Mouse (Mus musculus): ENCODE results near the gene Ceacam9. TPM values are rescaled to one million over a fixed set of nuclear protein-coding genes. Genes with fewer than 3 reads are reported as not detected.
"Not testable (repeated sequence)": the region's sequence is repeated elsewhere in the genome, so short reads cannot be mapped to it uniquely, and the experiment has no call there.

Gene Ceacam9
- not detected for total RNA-seq (2018; cell fraction: chromatin; rRNA removed)
- total RNA-seq (2018; cell fraction: cytosol; rRNA removed), result not detected
- total RNA-seq (2018; cell fraction: nucleus; rRNA removed), result not detected
- polyA plus RNA-seq (2018), result not detected in 3 replicates

DNA sequence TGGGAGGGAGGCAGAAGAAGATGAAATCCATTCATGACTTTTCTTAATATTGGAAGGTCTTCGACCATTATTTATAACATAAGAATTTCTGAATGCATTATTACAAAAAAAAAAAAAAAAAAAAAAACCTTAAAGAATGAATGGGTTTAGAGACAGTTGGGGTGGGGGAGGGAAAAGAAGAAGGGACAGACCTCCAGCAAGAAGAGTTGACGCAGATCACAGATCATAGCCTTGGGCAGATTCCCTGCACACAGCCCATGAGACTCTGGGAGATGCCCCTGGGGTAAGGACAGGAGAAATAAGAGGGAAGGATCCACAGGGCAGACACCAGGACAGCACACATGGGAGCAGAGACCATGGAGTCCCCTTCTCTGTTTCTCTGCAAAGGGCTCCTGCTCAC lies at the start of gene Ceacam9:
Gene Ceacam9, plus strand, starts transcription at position 301 of the 400 bp plus-strand sequence.
- H3K27ac ChIP-seq, result no peak within 1 kb of the TSS
- WGBS (ENCODE audit: missing documents), result 77% methylated on average over 2 of the region's 2 CpGs

DNA sequence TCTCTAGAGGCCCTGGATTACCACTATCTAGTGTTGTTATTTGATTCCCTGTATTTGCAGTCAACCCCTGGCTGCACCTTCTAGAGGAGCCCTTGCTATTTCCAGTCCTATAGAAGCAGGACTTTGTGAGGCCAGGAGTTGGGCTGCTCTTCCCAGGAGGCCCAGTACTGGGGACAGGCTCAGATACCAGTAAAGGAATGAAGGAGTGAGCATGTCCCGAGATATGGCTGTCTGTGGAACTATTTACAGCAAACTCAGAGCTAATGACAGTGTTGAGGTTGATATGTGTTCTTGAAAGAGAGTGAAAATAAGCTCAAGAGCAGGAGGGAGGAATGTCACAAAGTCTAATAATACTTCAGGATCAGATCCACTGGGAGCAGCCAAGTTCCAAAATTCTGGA lies 47.9 kb upstream of the Ceacam9 start:
- 88% methylated on average over 1 of the region's 1 CpGs for WGBS (ENCODE audit: missing documents)
- no peak overlapping the region for H3K27ac ChIP-seq
- no peaks in the 10 kb centered on the region for H3K79me2 ChIP-seq (ENCODE audit: inconsistent target)
- no peak overlapping the region for H3K4me3 ChIP-seq (ENCODE audit: inconsistent target)
- H3K36me3 ChIP-seq (ENCODE audit: inconsistent target), result no peaks in the 10 kb centered on the region

More for the DNA sequence above, at the start of gene Ceacam9:
- Histone ChIP-seq H3K4me3 (ENCODE audit: inconsistent target) (no peak within 1 kb of the TSS), H3K36me3 (ENCODE audit: inconsistent target) (no peaks in the 10 kb centered on the region), H3K79me2 (ENCODE audit: inconsistent target) (no peaks in the 10 kb centered on the region)

DNA sequence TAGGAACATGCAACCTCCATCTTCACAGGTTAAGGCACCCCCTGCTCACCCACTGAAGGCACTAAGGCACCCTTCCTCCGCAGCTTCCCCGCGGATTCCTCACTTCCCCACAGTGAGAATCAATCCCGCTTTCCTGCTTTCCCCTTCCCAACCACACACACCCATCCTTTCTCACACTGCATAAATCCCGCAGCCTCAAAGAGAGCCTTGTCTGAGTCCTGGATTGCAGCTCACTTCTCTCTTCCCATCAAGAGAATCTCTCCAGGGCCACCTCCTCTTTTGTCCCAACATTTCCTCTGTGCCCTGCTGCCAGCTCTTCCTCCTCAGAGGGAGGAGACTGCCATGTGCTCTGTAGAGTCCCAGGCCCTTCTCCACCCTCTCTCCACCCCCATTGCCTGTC lies 47.0 kb upstream of the Ceacam9 start:
- H3K36me3 ChIP-seq (ENCODE audit: inconsistent target); H3K27ac ChIP-seq; H3K4me3 ChIP-seq (ENCODE audit: inconsistent target); H3K79me2 ChIP-seq (ENCODE audit: inconsistent target): not testable (repeated sequence)
- WGBS (ENCODE audit: missing documents), result 71% methylated on average over 4 of the region's 5 CpGs

DNA sequence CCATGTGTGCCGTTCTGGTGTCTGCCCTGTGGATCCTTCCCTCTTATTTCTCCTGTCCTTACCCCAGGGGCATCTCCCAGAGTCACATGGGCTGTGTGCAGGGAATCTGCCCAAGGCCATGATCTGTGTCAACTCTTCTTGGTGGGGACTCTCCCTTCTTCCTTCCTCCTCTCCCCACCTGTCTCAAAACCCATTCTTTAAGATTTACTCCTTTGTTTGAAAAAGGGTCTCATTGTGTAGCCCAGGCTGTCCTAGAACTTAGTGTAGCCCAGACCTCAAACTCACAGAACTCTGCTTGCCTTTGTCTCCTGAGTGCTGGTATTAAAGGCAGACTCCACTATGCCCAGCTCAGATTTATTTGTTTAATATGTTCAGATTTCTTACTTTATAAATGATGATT lies 46.1 kb upstream of the Ceacam9 start, which contains the start of gene Ceacam15:
Gene Ceacam15, minus strand, starts transcription at position 101 of the 400 bp plus-strand sequence.
- H3K79me2 ChIP-seq (ENCODE audit: inconsistent target), result no peaks in the 10 kb centered on the region
- H3K4me3 ChIP-seq (ENCODE audit: inconsistent target), result no peak within 1 kb of the TSS
- WGBS (ENCODE audit: missing documents), result 89% methylated on average over 1 of the region's 1 CpGs
- no peak within 1 kb of the TSS for H3K27ac ChIP-seq
- no peaks in the 10 kb centered on the region for H3K36me3 ChIP-seq (ENCODE audit: inconsistent target)

DNA sequence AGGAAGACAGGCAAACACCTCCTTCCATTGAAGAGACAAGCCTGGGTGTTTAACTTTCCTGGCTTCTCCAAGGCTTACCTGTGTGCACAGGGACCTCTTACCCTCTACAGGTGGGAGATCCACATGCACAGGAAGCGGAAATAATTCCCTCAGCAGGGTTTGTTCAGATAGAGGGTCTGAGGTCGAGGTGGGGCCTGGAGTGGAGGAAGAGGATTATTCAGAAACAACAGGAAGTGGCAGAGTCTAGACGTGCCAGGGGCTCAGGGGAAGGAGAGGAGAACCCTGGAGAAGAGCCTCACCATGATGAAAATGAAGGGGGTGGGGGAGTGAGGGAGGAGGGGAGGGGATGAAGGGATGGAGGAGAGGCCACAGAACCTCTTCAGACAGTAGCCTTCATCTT lies 41.5 kb upstream of the Ceacam9 start:
- 11% methylated on average over 2 of the region's 3 CpGs for WGBS (ENCODE audit: missing documents)
- H3K4me3 ChIP-seq (ENCODE audit: inconsistent target); H3K36me3 ChIP-seq (ENCODE audit: inconsistent target); H3K27ac ChIP-seq; H3K79me2 ChIP-seq (ENCODE audit: inconsistent target): not testable (repeated sequence)

DNA sequence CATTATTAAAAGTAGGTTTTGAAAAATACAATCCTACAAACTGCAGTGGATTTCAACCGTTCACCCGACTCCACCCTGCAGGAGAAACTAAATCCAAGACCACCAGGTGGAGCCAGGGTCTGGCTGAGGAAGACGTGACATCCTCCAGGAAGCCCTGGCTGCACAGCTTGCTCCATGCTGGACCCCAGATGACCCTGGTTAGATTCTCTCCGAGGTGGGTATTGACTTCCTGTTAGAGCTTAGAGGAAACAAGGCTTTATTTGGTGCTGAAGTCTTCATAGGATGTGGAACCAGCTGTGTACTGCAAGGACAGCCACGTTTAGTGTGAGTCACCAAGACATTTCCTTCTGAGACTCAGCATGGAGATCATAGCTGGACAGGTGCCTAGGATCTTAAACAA lies 32.5 kb upstream of the Ceacam9 start:
- Histone ChIP-seq H3K4me3 (ENCODE audit: inconsistent target) (no peak overlapping the region), H3K27ac (no peak overlapping the region), H3K79me2 (ENCODE audit: inconsistent target) (no peaks in the 10 kb centered on the region), H3K36me3 (ENCODE audit: inconsistent target) (no peaks in the 10 kb centered on the region)
- WGBS (ENCODE audit: missing documents), result 74% methylated on average over 5 of the region's 5 CpGs

DNA sequence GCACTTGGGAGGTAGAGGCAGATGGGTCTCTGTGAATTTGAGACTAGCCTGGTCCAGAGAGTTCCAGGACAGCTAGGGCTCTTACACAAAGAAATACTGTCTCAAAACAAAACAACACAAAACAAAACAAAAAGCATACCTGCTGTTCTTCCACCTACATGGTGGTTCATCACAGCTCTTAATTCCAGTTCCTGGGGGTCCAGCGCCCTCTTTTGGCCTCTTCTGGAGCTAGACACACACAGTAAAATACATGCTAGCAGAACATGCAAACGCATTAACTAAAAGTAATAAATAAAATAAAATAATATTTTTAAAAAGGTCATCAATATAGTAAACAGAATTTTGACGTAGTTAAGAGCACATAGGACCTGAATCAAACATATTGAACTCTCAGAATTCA lies 26.7 kb upstream of the Ceacam9 start:
- no peaks in the 10 kb centered on the region for H3K79me2 ChIP-seq (ENCODE audit: inconsistent target)
- H3K27ac ChIP-seq, result no peak overlapping the region
- 28% methylated on average over 3 of the region's 3 CpGs for WGBS (ENCODE audit: missing documents)
- H3K4me3 ChIP-seq (ENCODE audit: inconsistent target), result no peak overlapping the region
- H3K36me3 ChIP-seq (ENCODE audit: inconsistent target), result no peaks in the 10 kb centered on the region

DNA sequence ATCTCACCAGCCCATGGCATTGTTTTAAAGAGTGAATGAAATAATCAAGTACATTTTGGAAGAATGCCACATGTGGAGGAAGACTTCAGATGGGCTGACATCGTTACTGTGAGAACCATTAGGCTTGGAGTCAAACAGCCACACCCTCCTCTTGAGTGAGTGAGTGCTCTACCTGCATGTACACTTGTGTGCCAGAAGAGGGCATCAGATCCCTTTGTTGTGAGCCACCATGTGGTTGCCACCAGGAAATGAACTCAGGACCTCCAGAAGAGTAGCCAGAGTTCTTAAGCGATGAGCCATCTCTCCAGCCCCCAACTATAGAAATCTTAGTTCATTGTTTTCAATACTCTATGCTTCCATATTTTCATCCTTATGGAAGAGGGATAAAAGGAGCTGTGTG lies 22.7 kb upstream of the Ceacam9 start:
- Histone ChIP-seq H3K79me2 (ENCODE audit: inconsistent target) (no peaks in the 10 kb centered on the region), H3K4me3 (ENCODE audit: inconsistent target) (no peak overlapping the region), H3K36me3 (ENCODE audit: inconsistent target) (no peaks in the 10 kb centered on the region), H3K27ac (no peak overlapping the region)
- 22% methylated on average over 2 of the region's 2 CpGs for WGBS (ENCODE audit: missing documents)

DNA sequence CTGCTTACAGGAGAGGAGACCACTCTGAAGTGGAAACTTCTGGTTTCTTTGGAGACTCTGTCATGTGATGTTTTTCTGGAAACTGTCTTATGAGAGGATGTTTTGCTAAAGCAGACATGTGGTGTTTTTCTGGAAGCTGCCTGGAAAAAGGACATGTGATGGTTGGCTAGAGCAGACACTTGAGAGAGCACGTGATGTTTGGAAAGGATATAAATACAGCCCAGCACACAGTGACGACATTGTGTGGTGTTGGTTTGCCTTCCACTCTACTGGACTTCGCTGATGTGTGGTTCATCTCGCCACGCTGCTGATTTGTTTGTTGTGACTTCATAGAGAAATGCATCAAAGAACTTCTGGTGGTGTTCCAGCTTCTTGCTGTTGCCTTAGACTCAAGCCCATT lies 21.1 kb upstream of the Ceacam9 start:
- no peaks in the 10 kb centered on the region for H3K79me2 ChIP-seq (ENCODE audit: inconsistent target)
- H3K4me3 ChIP-seq (ENCODE audit: inconsistent target), result no peak overlapping the region
- no peak overlapping the region for H3K27ac ChIP-seq
- WGBS (ENCODE audit: missing documents), result 79% methylated on average over 5 of the region's 5 CpGs
- no peaks in the 10 kb centered on the region for H3K36me3 ChIP-seq (ENCODE audit: inconsistent target)

DNA sequence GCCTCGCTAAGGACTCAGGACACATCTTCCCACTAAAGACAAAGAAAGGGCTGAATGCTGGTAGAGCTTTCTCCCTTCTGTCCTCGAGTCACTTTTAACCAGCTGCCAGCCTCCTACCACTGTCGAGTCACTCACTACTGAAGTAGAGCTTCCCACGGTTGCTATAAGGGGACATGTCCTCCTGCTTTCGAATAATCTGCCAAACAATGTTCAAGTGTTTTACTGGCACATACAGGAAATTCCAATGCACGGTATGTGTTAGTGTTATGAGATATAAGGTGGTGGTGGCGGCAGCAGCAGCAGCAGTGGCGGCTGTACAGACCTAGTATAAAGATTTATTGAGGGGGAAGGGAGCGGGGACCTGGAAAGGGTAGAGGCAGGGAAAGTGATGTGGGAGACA lies 15.3 kb upstream of the Ceacam9 start:
- no peak overlapping the region for H3K27ac ChIP-seq
- no peaks in the 10 kb centered on the region for H3K79me2 ChIP-seq (ENCODE audit: inconsistent target)
- no peaks in the 10 kb centered on the region for H3K36me3 ChIP-seq (ENCODE audit: inconsistent target)
- no peak overlapping the region for H3K4me3 ChIP-seq (ENCODE audit: inconsistent target)
- WGBS (ENCODE audit: missing documents), result 34% methylated on average over 9 of the region's 9 CpGs

DNA sequence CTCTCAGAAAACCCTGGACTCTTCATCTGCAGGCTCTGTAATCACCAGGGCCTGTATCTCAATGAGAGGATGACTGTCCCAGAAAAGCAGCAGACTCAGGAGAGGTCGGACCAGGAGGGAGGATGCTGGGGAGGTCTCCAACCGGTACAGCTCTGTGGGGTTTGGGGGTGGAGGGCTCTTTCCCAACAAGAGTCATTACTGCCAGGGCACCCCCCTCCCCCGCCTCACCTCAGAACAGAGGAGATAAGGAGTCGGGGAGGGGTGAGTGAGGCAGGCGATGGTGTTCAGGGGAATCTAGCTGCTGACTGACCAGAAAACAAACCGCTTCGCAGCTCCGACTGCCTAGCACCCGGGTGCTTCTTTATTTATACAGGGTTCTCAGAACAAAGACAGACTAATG lies 13.5 kb upstream of the Ceacam9 start:
- H3K4me3 ChIP-seq (ENCODE audit: inconsistent target), result no peak overlapping the region
- 85% methylated on average over 9 of the region's 9 CpGs for WGBS (ENCODE audit: missing documents)
- H3K27ac ChIP-seq, result no peak overlapping the region
- H3K79me2 ChIP-seq (ENCODE audit: inconsistent target), result no peaks in the 10 kb centered on the region
- H3K36me3 ChIP-seq (ENCODE audit: inconsistent target), result no peaks in the 10 kb centered on the region

DNA sequence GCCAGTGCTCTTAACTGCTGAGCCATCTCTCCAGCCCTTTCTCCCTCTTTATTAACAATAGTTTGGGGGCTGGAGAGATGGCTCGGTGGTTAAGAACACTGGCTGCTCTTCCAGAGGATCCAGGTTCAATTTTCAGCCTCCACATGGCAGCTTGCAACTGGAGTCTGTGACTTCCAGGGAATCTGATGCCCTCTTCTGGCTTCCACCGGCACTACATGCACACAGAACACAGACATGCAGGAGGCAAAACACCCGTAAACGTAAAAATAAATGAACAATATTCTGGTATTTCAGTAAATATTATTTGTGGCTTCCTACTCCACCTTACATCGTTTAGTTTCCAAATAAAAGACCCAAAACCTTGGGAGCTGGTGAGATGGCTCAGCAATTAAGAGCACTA lies 11.1 kb upstream of the Ceacam9 start:
- Histone ChIP-seq H3K36me3 (ENCODE audit: inconsistent target) (no peaks in the 10 kb centered on the region), H3K4me3 (ENCODE audit: inconsistent target) (no peak overlapping the region), H3K79me2 (ENCODE audit: inconsistent target) (no peaks in the 10 kb centered on the region), H3K27ac (no peak overlapping the region)
- WGBS (ENCODE audit: missing documents), result 74% methylated on average over 5 of the region's 5 CpGs

DNA sequence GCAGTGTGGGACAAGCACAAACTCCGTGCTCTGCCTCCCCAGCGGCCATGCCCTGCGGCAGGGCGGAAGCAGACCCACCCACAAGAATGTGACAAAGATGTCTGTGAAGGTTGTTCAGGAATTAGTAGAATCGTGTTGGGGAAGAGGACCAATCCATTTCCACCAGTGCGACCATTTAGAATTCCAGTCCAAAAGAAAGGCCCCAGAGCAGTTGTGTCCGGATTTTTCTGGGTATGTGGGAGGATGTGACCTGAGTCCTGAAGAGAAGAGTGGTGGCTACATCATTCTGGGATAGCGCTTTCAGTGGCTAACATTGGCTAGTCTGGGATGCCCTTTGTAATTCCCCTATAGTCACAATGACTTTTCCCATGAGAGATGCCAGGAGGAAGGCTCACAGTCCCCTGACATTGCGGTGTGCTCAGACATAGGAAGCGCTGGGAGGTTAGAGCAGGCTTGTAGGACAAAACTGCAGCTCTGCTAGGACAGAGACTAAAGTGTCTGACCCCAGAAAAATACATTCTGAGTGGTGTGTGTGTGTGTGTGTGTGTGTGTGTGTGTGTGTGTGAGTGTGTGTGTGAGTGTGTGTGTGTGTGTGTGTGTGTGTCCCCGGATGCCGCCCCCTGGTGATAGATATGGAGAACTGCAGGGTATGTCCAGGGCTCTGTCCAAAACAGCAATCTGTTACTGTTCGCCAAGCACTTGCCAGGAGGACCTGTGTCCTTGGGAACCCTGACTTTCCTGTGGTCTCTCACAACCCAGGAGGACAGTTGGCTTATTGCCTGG lies 8.9 kb upstream of the Ceacam9 start:
- no peak overlapping the region for H3K4me3 ChIP-seq (ENCODE audit: inconsistent target)
- H3K79me2 ChIP-seq (ENCODE audit: inconsistent target), result no peaks in the 10 kb centered on the region
- no peaks in the 10 kb centered on the region for H3K36me3 ChIP-seq (ENCODE audit: inconsistent target)
- H3K27ac ChIP-seq, result no peak overlapping the region
- WGBS (ENCODE audit: missing documents), result 93% methylated on average over 11 of the region's 13 CpGs

DNA sequence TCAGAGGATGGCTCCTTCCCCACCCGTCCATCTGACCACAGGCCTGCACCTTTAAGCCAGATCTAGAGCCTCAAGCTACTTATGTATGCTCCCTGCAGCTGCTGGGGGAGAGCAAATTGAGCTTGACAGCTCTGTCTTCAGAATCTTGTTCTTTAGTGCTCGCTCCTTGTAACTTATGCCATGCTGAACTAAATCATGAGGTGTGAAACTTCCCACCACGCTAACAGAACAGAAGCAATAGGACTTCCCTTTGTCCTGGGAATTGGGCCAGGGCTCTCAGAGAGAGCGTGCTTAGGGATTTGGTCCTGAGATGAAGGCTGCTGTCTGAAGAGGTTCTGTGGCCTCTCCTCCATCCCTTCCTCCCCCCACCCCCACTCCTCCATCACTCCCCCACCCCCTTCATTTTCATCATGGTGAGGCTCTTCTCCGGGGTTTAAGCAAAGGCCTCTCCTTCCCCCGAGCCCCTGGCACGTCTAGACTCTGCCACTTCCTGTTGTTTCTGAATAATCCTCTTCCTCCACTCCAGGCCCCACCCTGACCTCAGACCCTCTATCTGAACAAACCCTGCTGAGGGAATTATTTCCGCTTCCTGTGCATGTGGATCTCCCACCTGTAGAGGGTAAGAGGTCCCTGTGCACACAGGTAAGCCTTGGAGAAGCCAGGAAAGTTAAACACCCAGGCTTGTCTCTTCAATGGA lies 5.1 kb upstream of the Ceacam9 start:
- not testable (repeated sequence) for H3K4me3 ChIP-seq (ENCODE audit: inconsistent target); H3K79me2 ChIP-seq (ENCODE audit: inconsistent target); H3K36me3 ChIP-seq (ENCODE audit: inconsistent target); H3K27ac ChIP-seq
- WGBS (ENCODE audit: missing documents), result 41% methylated on average over 4 of the region's 8 CpGs

DNA sequence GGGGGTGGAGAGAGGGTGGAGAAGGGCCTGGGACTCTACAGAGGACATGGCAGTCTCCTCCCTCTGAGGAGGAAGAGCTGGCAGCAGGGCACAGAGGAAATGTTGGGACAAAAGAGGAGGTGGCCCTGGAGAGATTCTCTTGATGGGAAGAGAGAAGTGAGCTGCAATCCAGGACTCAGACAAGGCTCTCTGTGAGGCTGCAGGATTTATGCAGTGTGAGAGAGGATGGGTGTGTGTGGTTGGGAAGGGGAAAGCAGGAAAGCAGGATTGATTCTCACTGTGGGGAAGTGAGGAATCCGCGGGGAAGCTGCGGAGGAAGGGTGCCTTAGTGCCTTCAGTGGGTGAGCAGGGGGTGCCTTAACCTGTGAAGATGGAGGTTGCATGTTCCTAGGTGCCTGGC lies 761 bp downstream of the Ceacam9 start:
- H3K36me3 ChIP-seq (ENCODE audit: inconsistent target); H3K4me3 ChIP-seq (ENCODE audit: inconsistent target); H3K27ac ChIP-seq; H3K79me2 ChIP-seq (ENCODE audit: inconsistent target): not testable (repeated sequence)
- 70% methylated on average over 2 of the region's 3 CpGs for WGBS (ENCODE audit: missing documents)

All from macrophage (primary cell).